Mouse (Mus musculus) embryonic facial prominence, embryonic 11.5 days (tissue): Measurements from ENCODE around the gene Pjvk. TPM values are rescaled to one million over a fixed set of nuclear protein-coding genes. Genes with fewer than 3 reads are reported as not detected.

ENCODE experiments used
- ATAC-seq: fragments of 200-750 bp; cut with Nextera tagmentation; replicated peaks from 2 replicates; pipeline ENCODE4 v1.8.0; 2017; ENCODE audit warnings: low read depth; ENCODE audit not compliant: insufficient number of reproducible peaks, low FRiP score, low TSS enrichment
- DNase-seq: peaks from one replicate; pipeline ENCODE4 v3.0.0-alpha.2; 2015; ENCODE audit warnings: low spot score
- H3K27ac ChIP-seq: fragments of 300-500 bp; sonication (generic); replicated peaks from 2 replicates; pipeline ENCODE4 v1.5.1; 2014; ENCODE audit warnings: mild to moderate bottlenecking, low read depth, low read length, control low read depth
- H3K27me3 ChIP-seq: fragments of 300-500 bp; sonication (generic); 2 replicates; pipeline ENCODE4 v1.6.1; 2014; ENCODE audit warnings: mild to moderate bottlenecking, low read length, moderate library complexity, mixed read lengths; ENCODE audit not compliant: control insufficient read depth, insufficient read depth
- H3K36me3 ChIP-seq: fragments of 300-500 bp; sonication (generic); replicated peaks from 2 replicates; pipeline ENCODE4 v1.6.1; 2014; ENCODE audit warnings: low read depth, mild to moderate bottlenecking, low read length, moderate library complexity, mixed read lengths; ENCODE audit not compliant: control insufficient read depth, insufficient read depth
- H3K4me1 ChIP-seq: fragments of 300-500 bp; sonication (generic); 2 replicates; pipeline ENCODE4 v1.6.1; 2014; ENCODE audit warnings: low read length, mixed read lengths; ENCODE audit not compliant: control insufficient read depth, insufficient read depth
- H3K4me2 ChIP-seq: fragments of 300-500 bp; sonication (generic); 2 replicates; pipeline ENCODE4 v1.6.1; 2014; ENCODE audit warnings: low read depth, mild to moderate bottlenecking, control low read depth, low read length, moderate library complexity
- H3K4me3 ChIP-seq: fragments of 300-500 bp; sonication (generic); 2 replicates; pipeline ENCODE4 v1.5.1; 2014; ENCODE audit warnings: low read depth, low read length, control low read depth
- H3K9ac ChIP-seq: fragments of 300-500 bp; sonication (generic); replicated peaks from 2 replicates; pipeline ENCODE4 v1.6.1; 2014; ENCODE audit warnings: mild to moderate bottlenecking, control low read depth, low read length
- H3K9me3 ChIP-seq: fragments of 300-500 bp; sonication (generic); replicated peaks from 2 replicates; pipeline ENCODE4 v1.6.1; 2016; ENCODE audit warnings: mild to moderate bottlenecking, low read length, inconsistent platforms, mixed read lengths; ENCODE audit not compliant: control insufficient read depth
- WGBS: fragments of 180-500 bp; shearing (Covaris S2); extraction: QIAGEN DNeasy Blood & Tissue Kit; methylation state at CpG from one replicate; pipeline ENCODE4 v1.1.7; 2014; 5-methylcytosine and 5-hydroxymethylcytosine counted together
- polyA plus RNA-seq: library from polyadenylated mRNA; unstranded; fragments of >200 nt; fragmentation: Nextera tagmentation; extraction: Ambion mirVana; gene quantifications from 2 replicates; pipeline ENCODE4 v1.2.1, GENCODE M21; 2014

Gene Pjvk
- polyA plus RNA-seq, 1 experiment from 2014 or later: 0.93 TPM

DNA sequence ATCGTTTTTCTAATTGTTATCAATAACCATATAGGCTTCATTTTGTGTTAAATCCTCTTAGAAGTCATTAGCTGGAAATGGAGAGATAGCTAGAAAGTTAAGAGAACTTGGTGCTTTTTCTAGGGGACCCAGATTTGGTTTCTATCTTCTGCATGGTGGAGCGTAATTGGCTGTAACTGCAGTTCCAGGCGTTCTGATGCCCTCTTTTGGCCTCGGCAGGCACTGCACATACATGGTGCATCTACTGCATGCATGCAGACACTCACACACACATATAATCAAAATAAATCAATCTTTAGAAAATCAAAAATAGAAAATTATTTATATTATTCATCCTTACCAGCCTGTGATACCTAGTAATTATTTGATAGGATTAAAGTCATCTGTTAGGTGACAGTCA is 4.8 kb downstream of the Pjvk start:
- 93% methylated on average over 4 of the region's 4 CpGs for WGBS

DNA sequence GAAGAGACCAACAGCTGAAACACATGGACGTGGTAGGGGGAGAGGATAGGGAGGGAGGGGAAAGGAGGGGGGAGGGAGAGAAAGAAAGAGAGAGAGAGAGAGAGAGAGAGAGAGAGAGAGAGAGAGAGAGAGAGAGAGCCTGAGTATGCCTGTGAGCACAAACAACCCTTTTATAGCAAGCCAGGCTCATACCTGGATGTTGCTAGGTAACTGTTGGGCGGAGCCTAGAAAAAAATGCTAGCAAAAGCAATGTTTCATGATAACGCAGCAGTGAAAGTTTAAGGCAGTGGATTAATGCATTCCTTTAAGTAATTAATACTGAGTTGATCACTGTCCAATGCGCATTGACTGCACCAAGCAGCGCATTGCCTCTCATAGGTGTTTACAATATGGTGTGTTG is 6.4 kb downstream of the Pjvk start:
- Histone ChIP-seq H3K4me3 (no peak overlapping the region), H3K4me2 (no peak overlapping the region), H3K9me3 (no peaks in the 10 kb centered on the region), H3K27ac (no peak overlapping the region), H3K36me3 (no peaks in the 10 kb centered on the region), H3K27me3 (no peaks in the 10 kb centered on the region), H3K4me1 (no peaks in the 10 kb centered on the region), H3K9ac (no peak overlapping the region)
- 82% methylated on average over 5 of the region's 5 CpGs for WGBS
- DNase-seq (no peak), ATAC-seq (no peak)

More for the DNA sequence above, 4.8 kb downstream of the Pjvk start:
- Histone ChIP-seq H3K27ac (no peak overlapping the region), H3K36me3 (no peaks in the 10 kb centered on the region), H3K9me3 (no peaks in the 10 kb centered on the region), H3K4me3 (no peak overlapping the region), H3K4me1 (no peaks in the 10 kb centered on the region), H3K27me3 (no peaks in the 10 kb centered on the region), H3K4me2 (no peak overlapping the region), H3K9ac (no peak overlapping the region)
- DNase-seq: no peak
- no peak for ATAC-seq

DNA sequence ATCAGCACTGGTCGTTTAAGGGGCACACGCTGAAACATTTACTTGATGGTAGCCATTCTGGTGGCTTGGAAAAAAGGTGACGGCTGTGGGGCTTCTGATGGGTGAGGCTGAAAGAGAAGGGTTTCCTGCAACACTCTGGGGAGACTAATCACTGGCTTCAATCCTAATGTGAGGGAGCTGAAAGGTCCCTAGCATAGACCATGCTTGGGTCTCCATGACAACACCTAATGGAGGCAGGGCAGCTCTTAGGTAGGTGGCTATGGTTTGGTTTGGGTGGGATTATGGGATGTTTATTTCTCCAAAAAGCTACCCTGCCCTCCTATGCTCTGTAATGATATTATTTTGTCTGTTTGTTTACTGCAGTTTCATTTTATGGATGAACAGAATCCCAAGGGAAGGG is 7.2 kb downstream of the Pjvk start:
- DNase-seq: no peak
- H3K4me2 ChIP-seq: no peak overlapping the region
- H3K27ac ChIP-seq: no peak overlapping the region
- H3K9ac ChIP-seq: no peak overlapping the region
- no peaks in the 10 kb centered on the region for H3K27me3 ChIP-seq
- H3K9me3 ChIP-seq: no peaks in the 10 kb centered on the region
- ATAC-seq: no peak
- H3K36me3 ChIP-seq: no peaks in the 10 kb centered on the region
- 74% methylated on average over 3 of the region's 3 CpGs for WGBS
- H3K4me1 ChIP-seq: no peaks in the 10 kb centered on the region
- no peak overlapping the region for H3K4me3 ChIP-seq

DNA sequence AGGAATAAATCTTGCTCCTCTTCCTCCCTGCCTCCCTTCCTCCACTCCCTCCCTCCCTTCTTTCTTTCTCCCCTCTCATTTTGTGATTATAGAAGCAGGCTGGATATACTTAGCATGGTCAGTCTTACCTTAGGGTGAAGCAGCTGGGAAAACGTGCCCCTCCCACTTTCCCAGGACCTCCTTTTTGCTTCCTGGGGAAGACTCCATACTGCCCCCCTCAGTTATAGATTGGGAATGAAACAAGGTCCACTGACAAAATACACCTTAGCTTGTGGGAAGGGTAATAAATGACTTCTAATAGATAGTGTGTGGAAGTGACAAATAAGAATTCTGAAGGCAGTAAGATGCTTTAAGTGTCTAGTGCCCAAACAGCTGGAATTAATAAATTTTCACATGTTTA is 7.7 kb downstream of the Pjvk start:
- Histone ChIP-seq H3K9ac (no peak overlapping the region), H3K27ac (no peak overlapping the region), H3K4me2 (no peak overlapping the region), H3K27me3 (no peaks in the 10 kb centered on the region), H3K4me1 (no peaks in the 10 kb centered on the region), H3K36me3 (no peaks in the 10 kb centered on the region), H3K9me3 (no peaks in the 10 kb centered on the region), H3K4me3 (no peak overlapping the region)
- 26% methylated on average over 1 of the region's 1 CpGs for WGBS
- DNase-seq (peak; percentile 42), ATAC-seq (no peak)

DNA sequence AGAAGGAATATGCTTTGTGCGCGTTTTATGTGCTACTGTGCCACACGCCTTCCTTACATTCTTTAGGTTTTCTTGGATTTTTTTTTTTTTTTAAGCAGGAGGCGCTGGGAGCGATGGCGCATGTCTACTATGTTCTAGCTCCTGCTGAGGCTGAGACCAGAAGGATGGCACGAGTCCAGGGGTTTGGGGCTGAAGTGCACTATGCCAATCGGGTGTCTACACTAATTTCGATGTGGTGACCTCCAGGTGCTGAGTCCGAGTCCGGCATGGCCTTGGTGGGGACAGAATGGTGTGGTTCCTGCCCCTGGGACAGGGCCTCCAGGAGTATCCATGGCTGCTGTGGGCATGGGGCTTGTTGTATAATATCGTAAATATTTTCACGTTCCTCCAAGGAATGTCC is 10.3 kb downstream of the Pjvk start:
- 82% methylated on average over 13 of the region's 13 CpGs for WGBS
- H3K4me2 ChIP-seq: no peak overlapping the region
- DNase-seq (no peak), ATAC-seq (no peak)
- peaks cover 4% of the 10 kb centered on the region; the same call in 1 of the 2 replicates for H3K36me3 ChIP-seq
- no peak overlapping the region for H3K4me3 ChIP-seq
- no peaks in the 10 kb centered on the region for H3K4me1 ChIP-seq
- H3K27ac ChIP-seq: no peak overlapping the region
- no peak overlapping the region for H3K9ac ChIP-seq
- no peaks in the 10 kb centered on the region for H3K27me3 ChIP-seq
- H3K9me3 ChIP-seq: no peaks in the 10 kb centered on the region

DNA sequence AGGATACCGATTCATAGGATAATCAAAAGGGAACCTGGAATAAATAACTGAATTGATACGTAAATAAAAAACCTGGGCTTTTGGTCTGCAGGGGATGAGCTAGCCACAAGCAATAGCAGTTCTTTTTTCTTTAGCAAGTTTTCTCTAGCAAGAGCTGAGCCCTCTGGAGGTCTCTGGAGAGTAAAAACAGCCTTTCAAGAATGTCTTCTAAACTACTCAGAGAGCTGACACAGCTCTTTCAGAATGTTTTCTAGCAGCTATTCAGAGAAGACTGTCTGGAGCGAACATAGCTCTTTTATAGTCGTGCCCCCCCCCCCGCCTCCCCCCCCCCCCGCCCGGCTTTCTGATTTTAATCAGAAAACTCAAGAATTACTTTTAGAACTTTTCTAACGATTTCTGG is 11.1 kb downstream of the Pjvk start:
- DNase-seq (no peak), ATAC-seq (no peak)
- Histone ChIP-seq H3K4me1 (no peaks in the 10 kb centered on the region), H3K27me3 (no peaks in the 10 kb centered on the region), H3K9me3 (no peaks in the 10 kb centered on the region), H3K4me2 (no peak overlapping the region), H3K4me3 (no peak overlapping the region), H3K27ac (no peak overlapping the region), H3K36me3 (peaks cover 4% of the 10 kb centered on the region; the same call in 1 of the 2 replicates), H3K9ac (no peak overlapping the region)
- 57% methylated on average over 5 of the region's 8 CpGs for WGBS

DNA sequence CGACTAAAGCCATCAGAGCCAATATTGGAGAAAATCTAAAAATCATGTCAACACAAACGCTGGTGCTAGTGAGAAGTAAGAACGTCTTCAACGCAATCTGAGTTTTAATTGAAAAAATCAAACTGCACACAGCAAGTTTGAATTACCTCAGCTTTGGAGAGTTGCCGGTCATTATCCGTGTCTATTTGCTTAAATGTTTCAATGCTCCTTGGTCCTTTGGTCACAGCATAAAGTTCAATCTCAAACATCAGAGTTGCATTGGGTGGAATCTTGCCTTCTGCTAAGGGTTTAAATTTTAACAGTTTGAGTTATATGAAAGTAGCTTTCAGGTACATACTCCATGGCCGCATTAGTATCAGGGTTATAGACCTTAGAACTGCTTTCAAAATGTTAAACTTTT is 17.3 kb downstream of the Pjvk start:
- Histone ChIP-seq H3K27me3 (no peaks in the 10 kb centered on the region), H3K27ac (no peak overlapping the region), H3K9ac (no peak overlapping the region), H3K36me3 (peaks cover 4% of the 10 kb centered on the region; the same call in 1 of the 2 replicates), H3K9me3 (no peaks in the 10 kb centered on the region), H3K4me2 (no peak overlapping the region), H3K4me1 (no peaks in the 10 kb centered on the region), H3K4me3 (no peak overlapping the region)
- 93% methylated on average over 7 of the region's 7 CpGs for whole genome bisulfite sequencing
- no peak for DNase-seq
- ATAC-seq: no peak

DNA sequence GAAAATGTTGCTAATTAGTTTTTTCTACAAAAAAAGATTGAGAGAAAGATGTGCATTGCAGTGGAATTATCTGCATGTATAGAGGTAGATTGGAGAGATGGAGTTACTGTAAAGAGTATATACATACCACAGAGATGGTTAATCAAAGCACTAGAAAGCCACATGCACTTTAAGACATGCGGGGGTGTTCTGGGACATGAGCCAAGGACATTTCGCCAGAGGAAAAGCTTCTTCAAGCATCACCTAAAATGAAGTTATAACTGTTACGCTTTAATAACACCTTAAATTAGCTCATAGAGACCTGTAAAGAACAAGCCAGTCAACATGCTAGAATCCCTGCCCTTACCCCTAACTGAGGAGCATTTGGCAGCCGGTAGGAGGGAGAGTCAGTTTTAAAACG is 18.9 kb downstream of the Pjvk start:
- Histone ChIP-seq H3K27ac (no peak overlapping the region), H3K36me3 (no peaks in the 10 kb centered on the region; the same call in 1 of the 2 replicates), H3K4me3 (no peak overlapping the region), H3K9ac (no peak overlapping the region), H3K4me1 (no peaks in the 10 kb centered on the region), H3K4me2 (no peak overlapping the region), H3K27me3 (no peaks in the 10 kb centered on the region), H3K9me3 (no peaks in the 10 kb centered on the region)
- WGBS: 90% methylated on average over 5 of the region's 5 CpGs
- DNase-seq (no peak), ATAC-seq (no peak)
